Mouse (Mus musculus): ENCODE measurements around the gene Rec114. TPM values are rescaled to one million over a fixed set of nuclear protein-coding genes. Genes with fewer than 3 reads are reported as not detected.

Gene Rec114
- polyA plus RNA-seq, 1 experiment from 2014 or later, result 0.79 TPM

DNA sequence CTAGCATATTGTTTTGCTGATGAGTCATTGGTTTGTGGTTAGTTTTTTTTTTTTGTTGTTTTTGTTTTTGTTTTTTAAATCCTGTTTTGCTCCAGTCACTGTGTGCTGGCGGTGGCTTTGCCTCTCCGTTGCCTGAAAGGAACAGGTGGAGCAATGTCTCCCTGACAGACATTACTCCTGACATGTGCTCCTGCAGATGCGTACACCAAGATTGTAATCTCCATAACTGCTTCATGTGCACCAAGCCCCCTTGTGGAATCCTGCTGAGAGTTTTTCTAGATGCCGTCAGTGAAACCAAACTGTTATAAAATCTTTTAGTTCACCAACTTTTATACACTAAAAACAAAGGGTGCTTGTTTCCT, 94.5 kb downstream of the Rec114 start:
- Histone ChIP-seq H3K36me3 (ENCODE audit: control insufficient read depth, insufficient read depth, low read length) (peaks cover 2% of the 10 kb centered on the region; the same call in 1 of the 2 replicates), H3K27ac (replicated peaks) (no peak overlapping the region), H3K4me1 (replicated peaks; ENCODE audit: control insufficient read depth, insufficient read depth) (no peaks in the 10 kb centered on the region), H3K4me3 (ENCODE audit: low read depth, low read length) (no peak overlapping the region), H3K4me2 (replicated peaks; ENCODE audit: low read depth) (no peak overlapping the region), H3K9ac (ENCODE audit: low read length) (no peak overlapping the region), H3K27me3 (ENCODE audit: control insufficient read depth, insufficient read depth, low read length) (no peaks in the 10 kb centered on the region), H3K9me3 (ENCODE audit: control insufficient read depth, low read length) (no peaks in the 10 kb centered on the region)
- DNase-seq (ENCODE audit: low spot score) (no peak), ATAC-seq (ENCODE audit: low FRiP score, low TSS enrichment) (no peak)
- 76% methylated on average over 4 of the region's 4 CpGs for WGBS
- TF ChIP-seq EP300 (optimal IDR thresholded peaks at IDR 0.05), result no peak
- no peak for TF ChIP-seq CTCF (IDR thresholded peaks at IDR 0.05; ENCODE audit: low read depth)

GRCm38 (mm10) chr9:58648406-58649264, 95.1 kb downstream of the Rec114 start:
- Histone ChIP-seq H3K4me2 (replicated peaks; ENCODE audit: low read depth) (no peak overlapping the region), H3K4me1 (replicated peaks; ENCODE audit: control insufficient read depth, insufficient read depth) (no peaks in the 10 kb centered on the region), H3K27ac (replicated peaks) (no peak overlapping the region), H3K9ac (ENCODE audit: low read length) (no peak overlapping the region), H3K27me3 (ENCODE audit: control insufficient read depth, insufficient read depth, low read length) (no peaks in the 10 kb centered on the region), H3K4me3 (ENCODE audit: low read depth, low read length) (no peak overlapping the region), H3K9me3 (ENCODE audit: control insufficient read depth, low read length) (no peaks in the 10 kb centered on the region), H3K36me3 (ENCODE audit: control insufficient read depth, insufficient read depth, low read length) (peaks cover 8% of the 10 kb centered on the region)
- 81% methylated on average over 6 of the region's 6 CpGs for WGBS
- no peak for TF ChIP-seq CTCF (IDR thresholded peaks at IDR 0.05; ENCODE audit: low read depth)
- TF ChIP-seq EP300 (optimal IDR thresholded peaks at IDR 0.05), result no peak
- no peak for ATAC-seq (ENCODE audit: low FRiP score, low TSS enrichment)
- DNase-seq (ENCODE audit: low spot score), result no peak

DNA sequence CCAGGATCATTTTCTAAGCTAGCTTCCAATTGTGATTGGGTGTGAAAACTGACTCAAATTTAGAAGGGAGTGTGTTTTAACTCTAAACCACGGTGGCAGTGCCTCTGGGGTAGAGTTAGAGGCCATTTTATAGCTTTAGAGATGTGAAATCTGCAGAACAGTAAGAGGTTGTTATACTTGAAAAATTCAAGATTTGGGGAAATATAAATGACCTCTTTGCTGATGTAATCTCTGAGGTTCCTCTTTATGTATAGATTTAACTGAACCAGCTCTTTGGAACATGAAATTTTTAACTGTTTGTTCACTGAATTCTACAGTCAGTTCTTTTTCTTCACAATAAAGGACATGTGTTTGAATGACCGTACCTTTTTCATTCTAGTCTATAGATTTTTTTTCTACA, 113.3 kb downstream of the Rec114 start:
- Histone ChIP-seq H3K9me3 (ENCODE audit: control insufficient read depth, low read length) (no peaks in the 10 kb centered on the region), H3K9ac (ENCODE audit: low read length) (no peak overlapping the region)
- WGBS, result 58% methylated on average over 2 of the region's 2 CpGs

DNA sequence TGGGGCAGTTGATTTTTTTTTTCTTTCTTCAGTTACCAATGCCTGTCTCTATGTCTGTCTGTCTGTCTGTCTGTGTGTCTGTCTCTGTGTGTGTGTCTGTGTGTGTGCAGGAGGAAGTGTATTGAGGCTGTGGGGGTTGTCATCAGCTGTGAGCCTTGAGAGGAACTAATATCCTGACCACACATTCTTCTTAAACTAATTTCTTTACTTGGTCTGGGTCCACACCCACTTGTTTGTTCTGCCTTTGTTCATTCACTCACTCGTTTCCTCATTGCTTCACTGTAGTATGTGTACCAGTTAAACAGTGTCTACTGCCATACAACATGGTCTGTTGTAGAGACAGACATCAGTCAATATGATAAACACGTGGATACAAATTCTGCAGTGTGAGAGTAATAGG, 116.6 kb downstream of the Rec114 start:
- H3K4me3 ChIP-seq (ENCODE audit: low read depth, low read length), result no peak overlapping the region

More for the DNA sequence above, 113.3 kb downstream of the Rec114 start:
- Histone ChIP-seq H3K4me1 (replicated peaks; ENCODE audit: control insufficient read depth, insufficient read depth) (no peaks in the 10 kb centered on the region), H3K27me3 (ENCODE audit: control insufficient read depth, insufficient read depth, low read length) (no peaks in the 10 kb centered on the region), H3K4me2 (replicated peaks; ENCODE audit: low read depth) (no peak overlapping the region), H3K4me3 (ENCODE audit: low read depth, low read length) (no peak overlapping the region), H3K36me3 (ENCODE audit: control insufficient read depth, insufficient read depth, low read length) (no peaks in the 10 kb centered on the region; the same call in 1 of the 2 replicates), H3K27ac (replicated peaks) (no peak overlapping the region)
- DNase-seq (ENCODE audit: low spot score) (no peak), ATAC-seq (ENCODE audit: low FRiP score, low TSS enrichment) (no peak)
- TF ChIP-seq CTCF (IDR thresholded peaks at IDR 0.05; ENCODE audit: low read depth), result no peak
- no peak for TF ChIP-seq EP300 (optimal IDR thresholded peaks at IDR 0.05)

DNA sequence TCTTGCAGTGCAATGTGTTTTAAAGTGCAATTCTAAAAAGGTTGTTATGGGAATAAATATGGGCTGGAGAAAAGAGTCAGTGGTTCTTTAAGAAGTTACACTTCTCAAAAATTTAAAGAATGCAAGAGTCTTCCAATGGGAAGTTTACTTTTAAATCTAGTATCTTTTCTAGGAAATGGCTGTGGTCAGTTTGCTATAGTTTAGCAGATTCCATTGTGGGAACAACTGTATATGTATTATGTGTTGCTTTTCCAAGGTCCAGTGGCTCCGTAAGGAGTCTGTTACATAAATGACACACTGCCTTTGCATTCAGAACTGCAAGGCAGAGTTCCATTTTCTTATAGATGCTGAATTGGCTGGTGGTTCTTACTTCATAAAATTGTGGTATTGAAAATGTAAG, 120.8 kb downstream of the Rec114 start:
- DNase-seq (ENCODE audit: low spot score) (no peak), ATAC-seq (ENCODE audit: low FRiP score, low TSS enrichment) (no peak)
- H3K9me3 ChIP-seq (ENCODE audit: control insufficient read depth, low read length), result no peaks in the 10 kb centered on the region
- no peak overlapping the region for H3K9ac ChIP-seq (ENCODE audit: low read length)
- 53% methylated on average over 1 of the region's 1 CpGs for WGBS
- H3K4me2 ChIP-seq (replicated peaks; ENCODE audit: low read depth), result no peak overlapping the region
- H3K27me3 ChIP-seq (ENCODE audit: control insufficient read depth, insufficient read depth, low read length), result no peaks in the 10 kb centered on the region
- no peak for TF ChIP-seq EP300 (optimal IDR thresholded peaks at IDR 0.05)
- no peak for TF ChIP-seq CTCF (IDR thresholded peaks at IDR 0.05; ENCODE audit: low read depth)
- no peaks in the 10 kb centered on the region for H3K4me1 ChIP-seq (replicated peaks; ENCODE audit: control insufficient read depth, insufficient read depth)
- no peak overlapping the region for H3K27ac ChIP-seq (replicated peaks)
- no peaks in the 10 kb centered on the region for H3K36me3 ChIP-seq (ENCODE audit: control insufficient read depth, insufficient read depth, low read length)
- H3K4me3 ChIP-seq (ENCODE audit: low read depth, low read length), result no peak overlapping the region

More for the DNA sequence above, 116.6 kb downstream of the Rec114 start:
- Histone ChIP-seq H3K36me3 (ENCODE audit: control insufficient read depth, insufficient read depth, low read length) (no peaks in the 10 kb centered on the region; the same call in 1 of the 2 replicates), H3K27me3 (ENCODE audit: control insufficient read depth, insufficient read depth, low read length) (no peaks in the 10 kb centered on the region), H3K4me1 (replicated peaks; ENCODE audit: control insufficient read depth, insufficient read depth) (no peaks in the 10 kb centered on the region), H3K9me3 (ENCODE audit: control insufficient read depth, low read length) (no peaks in the 10 kb centered on the region), H3K4me2 (replicated peaks; ENCODE audit: low read depth) (no peak overlapping the region), H3K27ac (replicated peaks) (no peak overlapping the region), H3K9ac (ENCODE audit: low read length) (no peak overlapping the region)
- ATAC-seq (ENCODE audit: low FRiP score, low TSS enrichment), result peak; percentile 94
- DNase-seq (ENCODE audit: low spot score), result no peak
- 44% methylated on average over 2 of the region's 2 CpGs for WGBS
- TF ChIP-seq EP300 (optimal IDR thresholded peaks at IDR 0.05) (no peak), CTCF (IDR thresholded peaks at IDR 0.05; ENCODE audit: low read depth) (no peak)
